Mouse (Mus musculus): ENCODE data around the gene Adamts10.

Gene Adamts10

DNA sequence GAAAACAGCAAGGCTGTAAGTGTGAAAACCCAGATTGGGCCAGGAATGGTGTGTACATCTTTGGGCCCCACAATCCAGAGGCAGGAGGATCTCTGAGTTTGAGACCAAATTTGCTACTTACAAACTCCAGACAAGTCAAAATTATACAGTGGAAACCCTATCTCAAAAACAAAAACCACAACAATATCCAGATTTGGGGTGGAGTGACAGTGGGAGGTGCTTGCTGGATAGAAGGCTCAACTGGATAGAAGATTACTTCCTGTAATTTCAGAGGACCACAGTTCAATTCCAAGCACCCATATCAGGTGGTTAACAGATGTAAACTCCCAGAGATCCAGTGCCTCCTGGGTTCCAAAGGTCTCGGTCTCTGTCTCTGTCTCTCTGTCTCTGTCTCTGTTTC is 30.5 kb downstream of the Adamts10 start:
- no peak for DNase-seq (ENCODE audit: low spot score in 2 of 2)

DNA sequence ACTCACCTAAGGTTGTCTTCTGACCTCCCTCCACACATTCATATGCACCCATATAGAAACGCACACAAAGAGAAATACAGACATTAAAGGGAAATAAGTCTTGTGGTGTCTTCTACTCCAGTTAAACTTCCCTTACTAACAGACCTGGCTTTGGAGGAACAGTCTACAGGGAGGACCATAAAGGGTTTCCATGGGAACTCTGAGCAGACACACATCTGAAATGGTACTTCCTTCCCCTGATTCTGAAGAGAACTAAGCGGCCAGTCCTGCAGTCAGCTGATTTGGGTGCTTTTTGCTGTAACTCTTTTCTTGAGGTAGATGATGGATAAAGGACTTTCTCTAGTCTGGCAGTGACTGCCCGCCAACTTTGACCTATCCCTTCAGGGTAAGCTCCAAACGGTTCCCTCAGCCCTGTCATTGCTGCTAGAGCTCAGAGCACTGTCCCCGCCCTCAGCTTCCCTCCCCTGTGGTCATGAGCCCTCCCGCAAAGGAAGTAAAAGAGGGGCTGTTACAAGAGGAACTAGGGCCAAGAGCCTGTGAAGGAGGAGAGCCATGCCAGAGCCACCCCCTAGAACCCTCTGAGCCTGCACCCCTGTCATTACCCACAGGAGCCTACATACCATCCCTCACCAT is 31.3 kb downstream of the Adamts10 start, which contains the start of gene Myo1f:
Gene Myo1f (plus strand): TSS at position 485 of the 633 bp plus-strand sequence.
- no peak for DNase-seq (ENCODE audit: low spot score in 2 of 2)

DNA sequence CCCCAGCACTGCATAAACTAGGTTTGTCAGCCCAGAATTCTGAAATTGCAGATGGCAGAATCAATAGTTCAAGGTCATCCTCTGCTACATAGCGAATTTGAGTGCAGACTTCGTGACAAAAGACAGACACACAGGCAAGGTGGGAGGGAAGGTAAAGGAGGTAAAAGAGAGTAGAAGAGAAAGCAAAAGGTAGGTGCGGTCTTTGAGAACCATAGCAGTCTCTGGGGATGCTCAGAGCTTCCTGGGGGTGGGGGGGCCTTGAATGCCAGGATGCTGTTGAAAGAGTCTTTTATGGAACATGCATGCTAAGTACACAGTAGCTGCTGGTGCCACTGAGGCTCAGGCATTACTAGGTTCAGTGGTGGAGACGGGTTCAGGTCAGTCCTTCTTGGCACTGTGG is 33.9 kb downstream of the Adamts10 start:
- no peak for DNase-seq (ENCODE audit: low spot score in 2 of 2)

DNA sequence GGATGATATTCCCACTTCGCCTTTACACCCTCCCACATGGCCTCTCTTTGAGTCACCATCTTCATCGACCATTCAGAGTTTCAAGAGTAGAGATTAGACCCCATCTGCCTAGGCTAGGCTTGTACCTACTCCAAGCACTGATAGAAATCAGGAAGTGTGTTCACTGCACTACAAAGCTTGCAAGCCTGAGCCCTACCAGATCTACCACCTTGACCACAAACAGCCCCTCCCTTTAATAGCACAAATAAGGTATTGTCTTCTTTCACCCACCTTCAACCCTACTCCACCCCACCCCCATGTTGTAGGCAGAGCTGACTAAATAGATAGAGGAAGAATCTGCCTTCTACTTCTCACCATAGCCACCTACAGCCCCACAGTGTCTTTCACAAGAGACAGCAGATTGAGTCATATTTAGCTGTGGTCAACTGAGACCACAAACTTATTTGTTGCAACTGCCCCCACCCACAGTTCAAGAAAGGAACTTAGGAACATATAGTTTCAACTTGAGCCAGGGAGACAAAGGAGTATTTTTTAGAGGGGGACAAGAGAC is 39.6 kb downstream of the Adamts10 start:
- no peak for DNase-seq (ENCODE audit: low spot score in 2 of 2)

DNA sequence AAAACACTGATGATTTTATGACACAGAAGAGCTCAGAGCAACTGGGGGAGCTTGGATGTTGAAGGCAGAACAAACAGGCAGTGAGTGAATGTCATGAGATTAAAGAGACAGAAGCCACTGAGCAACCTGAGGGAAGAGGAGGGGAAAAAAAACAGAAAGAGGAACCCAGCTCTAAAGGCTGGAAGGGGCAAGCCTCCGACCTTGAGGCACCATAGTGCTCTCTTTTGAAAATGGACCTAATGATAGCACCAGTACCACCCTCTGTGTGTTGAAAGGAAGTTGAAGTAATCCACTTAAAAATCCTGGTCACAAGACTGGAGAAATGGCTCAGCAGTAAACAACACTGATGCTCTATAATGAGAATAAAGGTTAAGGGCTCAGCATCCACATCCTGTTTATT is 40.6 kb downstream of the Adamts10 start:
- no peak for DNase-seq (ENCODE audit: low spot score in 2 of 2)

DNA sequence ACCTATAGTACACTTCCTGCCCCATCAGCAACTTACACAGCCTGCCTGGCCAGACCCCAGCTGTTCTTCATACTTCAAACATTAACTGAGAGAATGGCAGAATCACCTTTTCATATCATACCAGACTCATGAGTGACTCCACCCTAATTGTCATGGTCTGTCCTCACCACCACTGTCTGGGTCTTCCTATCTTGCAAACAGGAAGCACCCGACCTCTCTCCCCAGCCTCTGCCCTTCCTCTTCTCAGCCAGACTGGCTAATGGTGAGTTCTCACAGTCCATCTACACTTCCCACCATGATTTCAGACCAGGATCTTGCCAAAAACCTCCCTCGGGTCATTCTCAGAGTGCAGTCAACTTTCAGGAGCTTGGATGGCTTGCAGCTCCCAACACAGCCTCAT is 42.2 kb downstream of the Adamts10 start:
- no peak for DNase-seq (ENCODE audit: low spot score in 2 of 2)

DNA sequence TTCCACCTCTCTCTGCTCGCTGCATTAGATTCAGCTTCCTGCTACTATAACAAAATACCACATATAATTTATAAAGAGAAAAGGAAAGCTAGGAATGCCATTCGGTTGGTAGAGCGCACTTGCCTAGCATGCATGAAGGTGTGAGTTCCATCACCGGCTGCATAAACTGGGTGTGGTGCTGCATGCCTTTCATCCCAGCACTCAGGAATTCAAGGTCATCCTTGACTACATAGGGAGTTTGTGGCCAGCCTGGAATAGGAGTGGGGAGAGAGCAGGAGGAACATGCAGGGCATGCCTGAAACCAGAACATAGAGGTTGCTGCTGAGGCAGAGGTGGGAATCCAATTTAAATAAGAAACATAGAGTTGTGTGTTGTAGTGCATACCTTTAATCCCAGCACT is 60.1 kb downstream of the Adamts10 start:
- no peak for DNase-seq (ENCODE audit: low spot score in 2 of 2)

DNA sequence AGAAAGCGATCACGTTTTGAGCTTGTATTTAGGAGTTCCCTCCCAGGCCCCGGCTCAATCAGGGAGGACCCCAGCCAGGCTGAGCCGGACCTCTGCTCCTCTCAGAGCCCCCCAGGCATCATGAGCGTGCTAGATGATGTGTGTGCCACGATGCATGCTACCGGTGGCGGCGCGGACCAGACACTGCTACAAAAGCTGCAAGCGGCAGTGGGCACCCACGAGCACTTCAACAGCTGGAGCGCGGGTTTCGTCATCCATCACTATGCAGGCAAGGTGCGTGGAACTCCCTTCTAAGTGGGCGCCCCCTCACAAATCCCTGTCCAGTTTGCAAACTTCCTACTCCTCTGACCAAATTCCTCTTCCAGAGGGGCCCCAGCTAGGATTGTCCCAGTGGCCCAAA is 62.0 kb downstream of the Adamts10 start:
- no peak for DNase-seq (ENCODE audit: low spot score in 2 of 2)

DNA sequence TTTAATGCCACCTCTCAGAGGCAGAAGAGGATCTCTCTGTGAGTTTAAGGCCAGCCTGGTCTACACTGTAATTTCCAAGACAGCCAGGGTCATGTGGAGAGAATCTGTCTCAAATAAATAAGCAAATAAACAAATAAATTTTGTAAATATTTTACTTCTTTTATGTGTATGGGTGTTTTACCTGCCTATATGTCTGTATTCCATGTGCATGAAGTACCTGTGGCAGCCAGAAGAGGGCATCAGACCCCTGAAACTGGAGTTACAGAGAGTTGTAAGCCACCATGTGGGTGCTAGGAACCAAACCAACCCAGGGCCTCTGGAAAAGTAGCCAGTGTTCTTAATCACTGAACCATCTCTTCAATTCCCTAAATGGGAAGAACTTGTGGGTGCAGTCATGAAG is 73.3 kb downstream of the Adamts10 start:
- DNase-seq (ENCODE audit: low spot score in 2 of 2): no peak

DNA sequence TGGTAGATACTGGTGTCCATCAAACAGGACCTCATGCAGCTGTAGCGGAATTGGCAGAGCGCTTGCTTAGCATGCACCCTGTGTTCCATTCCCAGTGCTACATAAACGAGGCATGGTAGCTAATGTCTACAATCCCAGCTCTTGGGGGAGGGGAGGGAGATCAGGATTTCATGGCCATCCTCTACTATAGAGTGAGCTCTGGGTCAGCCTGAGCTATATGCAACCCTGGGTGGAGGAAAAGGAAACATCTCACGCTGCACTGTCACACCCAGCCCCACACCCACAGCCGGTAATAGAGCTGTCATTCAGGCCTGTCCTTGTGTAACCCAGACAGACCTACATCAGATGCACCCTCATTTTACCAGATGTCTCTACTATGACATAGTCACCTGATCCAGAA is 74.5 kb downstream of the Adamts10 start:
- no peak for DNase-seq (ENCODE audit: low spot score in 2 of 2)

DNA sequence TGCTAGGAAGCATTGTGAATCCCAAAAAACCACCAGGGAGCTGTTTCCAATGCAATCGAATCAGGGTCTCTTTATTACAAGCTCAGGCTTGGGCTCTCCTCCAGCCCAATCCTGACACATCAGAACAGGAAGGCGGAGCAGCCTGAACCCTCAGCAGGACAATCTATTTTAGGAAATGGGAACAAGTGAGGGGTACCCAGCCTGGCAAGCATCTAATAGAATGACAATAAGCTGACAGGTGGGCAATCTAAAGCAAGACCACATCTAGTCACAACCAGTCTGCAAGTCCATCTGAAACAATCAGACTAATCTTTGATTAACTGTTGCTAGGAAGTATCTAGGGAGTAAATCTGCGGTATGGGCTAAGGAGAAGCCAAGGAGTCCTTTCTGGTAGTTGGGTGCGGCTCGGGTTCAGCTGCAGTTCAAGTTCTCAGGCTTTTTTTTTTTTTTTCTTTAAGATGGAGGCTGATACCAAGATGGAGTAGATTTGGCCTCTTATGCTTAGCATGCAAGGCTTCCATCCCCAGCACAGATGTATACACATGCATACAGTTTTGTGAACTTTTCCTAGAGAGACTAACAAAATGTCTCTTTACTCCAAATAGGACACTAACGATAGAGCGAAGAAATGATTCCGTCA is 76.0 kb downstream of the Adamts10 start:
- no peak for DNase-seq (ENCODE audit: low spot score in 2 of 2)

DNA sequence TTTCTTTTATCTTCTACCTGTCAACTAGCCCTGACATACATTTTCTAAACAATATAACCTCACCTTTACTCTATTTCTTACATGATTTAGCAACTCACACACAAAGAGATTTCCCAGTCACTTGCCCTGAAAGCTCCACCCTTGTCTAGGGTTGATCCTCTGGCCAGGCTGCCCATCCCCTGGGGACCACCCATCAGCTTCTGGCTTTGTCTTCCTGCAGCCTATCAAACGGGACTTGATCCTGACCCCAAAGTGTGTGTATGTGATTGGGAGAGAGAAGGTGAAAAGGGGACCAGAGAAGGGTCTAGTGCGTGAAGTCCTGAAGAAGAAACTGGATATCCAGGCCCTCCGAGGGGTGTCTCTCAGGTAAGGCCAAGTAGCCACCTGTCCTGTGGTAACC is 76.8 kb downstream of the Adamts10 start:
- DNase-seq (ENCODE audit: low spot score in 2 of 2): no peak

DNA sequence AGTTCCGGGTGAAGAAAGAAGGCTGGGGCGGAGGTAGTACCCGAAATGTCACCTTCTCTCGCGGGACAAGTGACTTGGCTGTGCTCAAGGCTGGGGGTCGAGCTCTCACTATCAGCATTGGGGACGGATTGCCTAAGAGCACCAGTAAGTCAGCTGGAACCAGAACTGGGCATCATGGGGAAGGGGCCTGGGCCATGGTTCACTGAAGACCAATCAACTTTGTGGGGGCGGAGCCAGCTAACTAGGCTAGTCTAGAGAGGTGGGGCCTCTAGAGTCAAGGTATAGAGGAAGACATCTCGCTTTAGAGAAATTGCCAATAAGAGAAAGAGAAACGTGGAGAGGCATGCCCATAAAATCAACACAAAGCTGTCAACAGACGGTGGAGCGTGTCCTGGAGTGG is 77.9 kb downstream of the Adamts10 start:
- DNase-seq (ENCODE audit: low spot score in 2 of 2): no peak

All from urinary bladder, postnatal 36 days (tissue).